Mouse (Mus musculus): Measurements from ENCODE around the gene Sdhaf4. TPM values are rescaled to one million over a fixed set of nuclear protein-coding genes. Genes with fewer than 3 reads are reported as not detected.

The Sdhaf4 gene
- total RNA-seq, 2 experiments from 2014 or later: 93.0 to 94.6 TPM

GRCm38 (mm10) chr1:23955539-23955938 is 49.9 kb downstream of the Sdhaf4 start:
- no peak for DNase-seq

- no peak for DNase-seq
Observed at GRCm38 (mm10) chr1:23953921-23954320, 51.5 kb downstream of the Sdhaf4 start.

GRCm38 (mm10) chr1:23948778-23949699 is 56.4 kb downstream of the Sdhaf4 start:
- DNase-seq: no peak

GRCm38 (mm10) chr1:23948290-23948689 is 57.2 kb downstream of the Sdhaf4 start:
- no peak for DNase-seq

Other genes starting within 250 kb of the Sdhaf4 start
- not detected for gene B3gat2, start 243.9 kb downstream of the Sdhaf4 start, total RNA-seq (2021)
- gene Smap1, start 83.3 kb downstream of the Sdhaf4 start, total RNA-seq (2021): 10 to 100 TPM; 16.5 to 20.3 TPM
- gene Fam135a, start 94.7 kb upstream of the Sdhaf4 start, total RNA-seq (2021): 10 to 100 TPM; 19.0 to 19.9 TPM
- gene Col9a1, start 172.0 kb upstream of the Sdhaf4 start, total RNA-seq (2021): under 1 TPM in 1 of 2 experiments, not detected in 1; 0.07 TPM

Data from heart, adult 18-20 months (tissue).